Mouse (Mus musculus): ENCODE data around the gene Lsm11.

DNA sequence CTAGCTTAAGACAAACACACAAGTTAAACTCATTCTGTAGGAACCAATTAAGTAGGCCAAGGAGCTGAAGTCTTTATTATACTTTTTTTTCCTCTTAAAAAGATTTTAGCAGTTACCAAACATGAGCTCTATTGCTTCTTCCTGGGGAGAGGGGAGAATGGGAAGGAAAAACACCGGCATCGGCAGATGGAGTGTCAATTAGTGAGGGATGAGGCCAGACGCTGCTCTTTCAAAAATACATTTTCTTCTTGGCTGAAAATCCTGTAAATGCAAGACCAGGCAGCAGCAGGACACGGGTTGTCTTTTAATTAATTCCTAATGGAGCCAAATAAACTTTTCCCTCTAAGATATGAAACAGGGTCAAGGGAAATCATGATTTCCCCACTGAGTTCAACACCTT is 2.1 kb upstream of the Lsm11 start:
- TF ChIP-seq CTCF (IDR thresholded peaks at IDR 0.05; ENCODE audit: low read depth, low read length) (no peak), POLR2A (IDR thresholded peaks at IDR 0.05; ENCODE audit: borderline replicate concordance, low read depth, low read length) (no peak)

Data from bone marrow macrophage, adult 2 months (primary cell).